In the genomic region with DNA sequence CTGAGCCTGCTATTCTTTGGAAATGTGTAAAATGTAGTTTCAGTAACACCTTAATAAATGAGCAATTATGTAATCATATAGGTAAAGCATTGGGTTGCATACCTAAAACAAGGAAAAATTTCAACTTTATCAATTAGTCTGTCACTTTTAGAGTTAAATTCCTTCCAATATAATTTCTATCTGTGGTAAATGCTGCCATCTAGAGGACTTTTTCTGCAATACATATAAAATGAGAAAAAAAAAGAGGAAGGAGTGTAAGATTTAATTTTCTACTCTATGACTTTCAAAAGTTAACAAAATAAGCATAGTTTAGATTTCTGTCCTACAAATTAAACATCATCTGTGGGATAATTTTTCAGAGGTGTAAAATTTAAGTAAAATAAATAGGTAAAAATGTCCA, we compare ENCODE assay signal across 13 mouse cellular contexts. TPM values are rescaled to one million over a fixed set of nuclear protein-coding genes. Genes with fewer than 3 reads are reported as not detected.
DNase-seq lines count a peak whose midpoint lies in the region; ATAC-seq and TF ChIP-seq lines count a peak whose summit lies in the region.
"Had no signal": no experiment of that assay in that cellular context is flagged by ENCODE, and none has a peak within 500 bp of the region (broad histone marks: within the 10 kb centered on the region; RNA-seq: fewer than 3 reads in every experiment).

No protein-coding gene starts in this region.

- peak; percentile 67 for TF ChIP-seq CTCF in hindbrain, postnatal 0 days (IDR thresholded peaks at IDR 0.05; ENCODE audit: low read depth)

- no peaks in the 10 kb centered on the region for H3K27me3 ChIP-seq in hindbrain, postnatal 0 days (ENCODE audit: insufficient read depth, low read length)
- H3K27me3 ChIP-seq in hindbrain, embryonic 16.5 days (replicated peaks; ENCODE audit: control insufficient read depth, insufficient read depth, low read length): no peaks in the 10 kb centered on the region
- H3K27me3 ChIP-seq: forebrain, embryonic 13.5 days; midbrain, embryonic 12.5 days had no signal

- no peak overlapping the region for H3K4me3 ChIP-seq in hindbrain, postnatal 0 days (ENCODE audit: low read length)
- H3K4me3 ChIP-seq in hindbrain, embryonic 16.5 days (ENCODE audit: low read length): no peak overlapping the region
- H3K4me3 ChIP-seq: forebrain, embryonic 13.5 days; midbrain, embryonic 12.5 days had no signal

- no peaks in the 10 kb centered on the region for H3K4me1 ChIP-seq in hindbrain, postnatal 0 days (ENCODE audit: insufficient read depth, low read length)
- no peaks in the 10 kb centered on the region for H3K4me1 ChIP-seq in hindbrain, embryonic 16.5 days (ENCODE audit: control insufficient read depth, insufficient read depth, low read depth, low read length)
- H3K4me1 ChIP-seq: forebrain, embryonic 13.5 days; midbrain, embryonic 12.5 days had no signal

- H3K9me3 ChIP-seq in hindbrain, postnatal 0 days (ENCODE audit: low read length): no peaks in the 10 kb centered on the region
- no peaks in the 10 kb centered on the region for H3K9me3 ChIP-seq in hindbrain, embryonic 16.5 days (ENCODE audit: control insufficient read depth, low read length)
- H3K9me3 ChIP-seq: forebrain, embryonic 13.5 days; midbrain, embryonic 12.5 days had no signal

- H3K27ac ChIP-seq in hindbrain, postnatal 0 days: no peak overlapping the region
- no peak overlapping the region for H3K27ac ChIP-seq in hindbrain, embryonic 16.5 days (ENCODE audit: low read depth, low read length)
- H3K27ac ChIP-seq: forebrain, embryonic 13.5 days; liver, embryonic 14.5 days; midbrain, embryonic 12.5 days had no signal

- no peaks in the 10 kb centered on the region for H3K36me3 ChIP-seq in hindbrain, postnatal 0 days (ENCODE audit: insufficient read depth, low read length)
- H3K36me3 ChIP-seq in hindbrain, embryonic 16.5 days (ENCODE audit: control insufficient read depth, insufficient read depth, low read length): no peaks in the 10 kb centered on the region
- H3K36me3 ChIP-seq: midbrain, embryonic 12.5 days had no signal

- DNase-seq in hindbrain, postnatal 0 days (ENCODE audit: low spot score): peak; percentile 74
- peak; percentile 8 for DNase-seq in thymus, postnatal 0 days (ENCODE audit: low spot score)
- DNase-seq in thymus, adult 18-20 months: no peak
- DNase-seq in c-Kit-positive CD71-positive TER-119-negative erythroid progenitor cells, embryonic 14.5 days (ENCODE audit: low read depth): peak; percentile 1
- DNase-seq in c-Kit-positive CD71-positive TER-119-positive erythroid progenitor cells, embryonic 14.5 days (ENCODE audit: low spot score): no peak
- no peak for DNase-seq in layer of hippocampus, postnatal 36 days

- no peak overlapping the region for H3K4me2 ChIP-seq in hindbrain, postnatal 0 days (ENCODE audit: low read depth, low read length)
- no peak overlapping the region for H3K4me2 ChIP-seq in hindbrain, embryonic 16.5 days (ENCODE audit: low read length)
- H3K4me2 ChIP-seq: forebrain, embryonic 13.5 days; heart, embryonic 11.5 days; midbrain, embryonic 12.5 days had no signal

- ATAC-seq in hindbrain, postnatal 0 days: no peak
- no peak for ATAC-seq in hindbrain, embryonic 16.5 days
- ATAC-seq: forebrain, embryonic 13.5 days; intestine, embryonic 16.5 days had no signal

- H3K9ac ChIP-seq in hindbrain, postnatal 0 days (replicated peaks; ENCODE audit: low read length): no peak overlapping the region
- H3K9ac ChIP-seq in hindbrain, embryonic 16.5 days (ENCODE audit: low read depth, low read length): no peak overlapping the region
- H3K9ac ChIP-seq: forebrain, embryonic 13.5 days; liver, embryonic 14.5 days; midbrain, embryonic 12.5 days had no signal

RNA-seq across cellular contexts. Expression of a gene that starts 8.1 kb away (rescaled TPM):
- 129 and 178 TPM in 2 replicates for total RNA-seq in hindbrain, postnatal 0 days (2014; rRNA removed)
- 147 and 149 TPM in 2 replicates for polyA plus RNA-seq in hindbrain, postnatal 0 days (2015; fragmentation: Nextera tagmentation; extraction: Ambion mirVana)
- 216 and 232 TPM in 2 replicates for polyA plus RNA-seq in hindbrain, embryonic 16.5 days (2015; fragmentation: Nextera tagmentation; extraction: Ambion mirVana)
- polyA plus RNA-seq in thymus, postnatal 0 days (2015; fragmentation: Nextera tagmentation; extraction: Ambion mirVana): 0.45 and 0.79 TPM in 2 replicates
- 100 to 1,000 TPM; 158 to 180 TPM for total RNA-seq in layer of hippocampus, postnatal 36 days (2021)
- total RNA-seq: neutrophil, adult 5-6 weeks had no signal

Comparison
In these comparisons a context has a peak if more than half of its experiments do, and no peak if none do; other contexts are left out.
1. DNase-seq: peak in hindbrain, postnatal 0 days (single experiment), thymus, postnatal 0 days (single experiment) and c-Kit-positive CD71-positive TER-119-negative erythroid progenitor cells, embryonic 14.5 days (single experiment); none in thymus, adult 18-20 months (0 of 2), c-Kit-positive CD71-positive TER-119-positive erythroid progenitor cells, embryonic 14.5 days (single experiment) and layer of hippocampus, postnatal 36 days (0 of 2).
2. RNA of a gene that starts 8.1 kb away (polyA plus RNA-seq): 216 to 232 TPM in hindbrain, embryonic 16.5 days and 147 to 149 TPM in hindbrain, postnatal 0 days; 0.45 to 0.79 TPM in thymus, postnatal 0 days; every median in the first group is over 10 times any median in the second.